Comparison of ENCODE assay signal across 8 mouse cellular contexts in genomic region chr1:91398260-91399062, GRCm38 (mm10). TPM values are rescaled to one million over a fixed set of nuclear protein-coding genes. Genes with fewer than 3 reads are reported as not detected.
A peak's percentile ranks its signal among the peaks of the same experiment; 100 is the strongest.
DNase-seq lines count a peak whose midpoint lies in the region; ATAC-seq and TF ChIP-seq lines count a peak whose summit lies in the region.

Gene Ilkap, minus strand, starts transcription at chr1:91398815.

- POLR2A ChIA-PET in Patski (lab: Charles Lee): interaction anchor here (1.0 kb wide), 1 partner anchor 15 kb away, joined by 3 read pairs; no protein-coding TSS in a partner anchor

- peaks cover 16% of the 10 kb centered on the region for H3K4me1 ChIP-seq in hindbrain, embryonic 12.5 days

- H3K27me3 ChIP-seq in Patski: no peaks in the 10 kb centered on the region
- H3K27me3 ChIP-seq in hindbrain, embryonic 12.5 days: no peaks in the 10 kb centered on the region

- peak; percentile 85 for ATAC-seq in Patski
- peak; percentile 96 for ATAC-seq in hindbrain, embryonic 12.5 days (ENCODE audit: low FRiP score)

- peak within 1 kb of the TSS; percentile 72 for H3K4me2 ChIP-seq in hindbrain, embryonic 12.5 days (replicated peaks)

- WGBS in hindbrain, embryonic 12.5 days: under 1% methylated on average over 76 of the region's 91 CpGs

- H3K9ac ChIP-seq in hindbrain, embryonic 12.5 days: peak within 1 kb of the TSS; percentile 93

- H3K36me3 ChIP-seq in hindbrain, embryonic 12.5 days: peaks cover 8% of the 10 kb centered on the region; the same call in 1 of the 2 replicates

- H3K4me3 ChIP-seq in hindbrain, embryonic 12.5 days: peak within 1 kb of the TSS; percentile 82

- no peak for TF ChIP-seq CTCF in Patski (IDR thresholded peaks at IDR 0.05)

- CTCF ChIA-PET in Patski (lab: Charles Lee): no interaction called here

- peak within 1 kb of the TSS; percentile 91 for H3K27ac ChIP-seq in hindbrain, embryonic 12.5 days

- no peak for DNase-seq in Patski (ENCODE audit: low read depth, low spot score)
- peak; percentile 92 for DNase-seq in cerebellum, adult 9-11 months
- DNase-seq in frontal cortex, postnatal 10 days (ENCODE audit: low spot score in 2 of 2): peak; percentile 70 to 77
- peak; percentile 66 for DNase-seq in left cerebral cortex, adult 11 months (ENCODE audit: low spot score)
- peak; percentile 85 to 91 for DNase-seq in lung, postnatal 4 days
- DNase-seq in retina, postnatal 7 days (ENCODE audit: low read depth, low spot score): peak; percentile 89
- DNase-seq in urinary bladder, postnatal 14 days (ENCODE audit: low spot score): peak; percentile 80

- no peaks in the 10 kb centered on the region for H3K9me3 ChIP-seq in hindbrain, embryonic 12.5 days (replicated peaks)

- in situ Hi-C loops in Patski (cut with MboI; ENCODE audit: low pct_unique_long_range_greater_than_20kb): no loop called here

RNA-seq across cellular contexts. Expression of gene Ilkap, which starts in this region (rescaled TPM):
- 82.4 TPM for polyA plus RNA-seq in Patski (2021)
- 147 and 148 TPM in 2 replicates for polyA plus RNA-seq in hindbrain, embryonic 12.5 days (2016; fragmentation: Nextera tagmentation; extraction: Ambion mirVana)
